Mouse (Mus musculus): ENCODE data around the gene Kcnj9.

Gene Kcnj9

GRCm38 (mm10) chr1:172292880-172293279 is 36.2 kb downstream of the Kcnj9 start:
- no peak for DNase-seq (ENCODE audit: extremely low spot score, low spot score)

- DNase-seq (ENCODE audit: extremely low spot score, low spot score): no peak
These were observed 39.5 kb downstream of the Kcnj9 start for GRCm38 (mm10) chr1:172289617-172289946.

- DNase-seq (ENCODE audit: extremely low spot score, low spot score): no peak
These were observed 40.1 kb downstream of the Kcnj9 start for GRCm38 (mm10) chr1:172288900-172289616.

- DNase-seq (ENCODE audit: extremely low spot score, low spot score): no peak
These were observed 42.4 kb downstream of the Kcnj9 start for GRCm38 (mm10) chr1:172286740-172287139.

- DNase-seq (ENCODE audit: extremely low spot score, low spot score): no peak
These were observed 44.9 kb downstream of the Kcnj9 start for GRCm38 (mm10) chr1:172284221-172284620.

GRCm38 (mm10) chr1:172283073-172283472 is 46.0 kb downstream of the Kcnj9 start:
- DNase-seq (ENCODE audit: extremely low spot score, low spot score): no peak

GRCm38 (mm10) chr1:172281522-172282254 is 47.4 kb downstream of the Kcnj9 start:
- DNase-seq (ENCODE audit: extremely low spot score, low spot score): no peak

- DNase-seq (ENCODE audit: extremely low spot score, low spot score): no peak
These were observed 49.2 kb downstream of the Kcnj9 start for GRCm38 (mm10) chr1:172279768-172280509.

- DNase-seq (ENCODE audit: extremely low spot score, low spot score): no peak
These were observed 50.8 kb downstream of the Kcnj9 start for GRCm38 (mm10) chr1:172278328-172278727.

- DNase-seq (ENCODE audit: extremely low spot score, low spot score): no peak
These were observed 51.9 kb downstream of the Kcnj9 start for GRCm38 (mm10) chr1:172277172-172277571.

- DNase-seq (ENCODE audit: extremely low spot score, low spot score): no peak
These were observed 54.6 kb downstream of the Kcnj9 start for GRCm38 (mm10) chr1:172274547-172274946.

GRCm38 (mm10) chr1:172274116-172274515 is 55.0 kb downstream of the Kcnj9 start:
- DNase-seq (ENCODE audit: extremely low spot score, low spot score): no peak

- DNase-seq (ENCODE audit: extremely low spot score, low spot score): no peak
These were observed 55.7 kb downstream of the Kcnj9 start for GRCm38 (mm10) chr1:172273386-172273785.

- DNase-seq (ENCODE audit: extremely low spot score, low spot score): no peak
These were observed 57.4 kb downstream of the Kcnj9 start for GRCm38 (mm10) chr1:172271765-172272164.

GRCm38 (mm10) chr1:172271208-172271607 is 57.9 kb downstream of the Kcnj9 start:
- no peak for DNase-seq (ENCODE audit: extremely low spot score, low spot score)

Data from neural tube, embryonic 10.5 days (tissue).